Mouse (Mus musculus) forebrain, embryonic 12.5 days (tissue): ENCODE measurements around the gene Mrps24. TPM values are rescaled to one million over a fixed set of nuclear protein-coding genes. Genes with fewer than 3 reads are reported as not detected.

Experiments used
- ATAC-seq: fragments of 200-750 bp; cut with Nextera tagmentation; 2 replicates; pipeline ENCODE4 v1.8.0; 2017; ENCODE audit warnings: moderate TSS enrichment; ENCODE audit not compliant: low FRiP score
- H3K27ac ChIP-seq: fragments of 300-500 bp; sonication (generic); 2 replicates; pipeline ENCODE4 v1.5.1; 2016; ENCODE audit warnings: mild to moderate bottlenecking
- H3K27me3 ChIP-seq: fragments of 300-500 bp; sonication (generic); 2 replicates; pipeline ENCODE4 v1.6.1; 2016; ENCODE audit warnings: mild to moderate bottlenecking
- H3K36me3 ChIP-seq: fragments of 300-500 bp; sonication (generic); replicated peaks from 2 replicates; pipeline ENCODE4 v1.6.1; 2016; ENCODE audit warnings: mild to moderate bottlenecking
- H3K4me1 ChIP-seq: fragments of 300-500 bp; sonication (generic); 2 replicates; pipeline ENCODE4 v1.6.1; 2016
- H3K4me2 ChIP-seq: fragments of 300-500 bp; sonication (generic); 2 replicates; pipeline ENCODE4 v1.6.1; 2016; ENCODE audit warnings: mild to moderate bottlenecking, moderate library complexity
- H3K4me3 ChIP-seq: fragments of 300-500 bp; sonication (generic); replicated peaks from 2 replicates; pipeline ENCODE4 v1.5.1; 2016; ENCODE audit warnings: mild to moderate bottlenecking
- H3K9ac ChIP-seq: fragments of 300-500 bp; sonication (generic); 2 replicates; pipeline ENCODE4 v1.6.1; 2016; ENCODE audit warnings: mild to moderate bottlenecking
- H3K9me3 ChIP-seq: fragments of 300-500 bp; sonication (generic); 2 replicates; pipeline ENCODE4 v1.6.1; 2016
- WGBS: fragments of 180-500 bp; shearing (Covaris S2); methylation state at CpG from one replicate; pipeline ENCODE4 v1.1.7; 2016; 5-methylcytosine and 5-hydroxymethylcytosine counted together
- polyA plus RNA-seq: library from polyadenylated mRNA; unstranded; fragments of >200 nt; fragmentation: Nextera tagmentation; extraction: Ambion mirVana; gene quantifications from 2 replicates; pipeline ENCODE4 v1.2.1, GENCODE M21; 2016

Mrps24 gene
- polyA plus RNA-seq, 1 experiment from 2014 or later = 162 TPM

DNA sequence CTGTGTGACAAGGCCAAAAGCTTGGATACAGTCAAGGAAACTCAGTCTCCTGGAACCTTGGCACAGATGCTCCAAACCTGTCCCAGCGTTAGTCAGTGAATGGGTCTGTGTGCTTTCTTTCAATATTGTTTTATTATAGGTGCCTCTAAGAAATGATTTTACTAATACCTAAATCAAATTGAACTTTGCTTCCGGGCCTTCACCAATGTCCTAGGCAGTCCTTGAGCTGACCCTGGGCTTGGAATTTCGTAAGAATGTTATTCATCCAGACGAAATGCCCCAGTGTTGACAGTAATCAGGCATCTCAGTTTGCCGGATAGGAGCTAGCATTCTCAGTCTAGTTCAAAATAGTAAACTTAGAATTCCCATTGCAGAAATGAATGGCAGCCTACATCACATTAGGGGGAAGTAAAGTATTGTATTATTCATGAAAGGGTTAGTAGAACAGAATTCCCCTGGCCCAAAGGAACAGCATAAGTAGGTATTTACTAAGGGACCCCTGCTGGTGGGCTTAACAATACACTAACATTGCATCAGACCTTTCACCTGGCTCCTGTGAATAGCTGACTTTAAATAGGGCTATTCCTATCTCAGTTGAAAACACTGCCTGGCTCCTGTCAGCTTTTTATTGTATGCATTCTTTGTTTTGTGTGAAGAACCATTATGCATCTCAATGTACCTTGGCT is 13.1 kb downstream of the Mrps24 start:
- WGBS = 71% methylated on average over 5 of the region's 5 CpGs
- no peak for ATAC-seq
- Histone ChIP-seq H3K4me1 (peaks cover 17% of the 10 kb centered on the region), H3K9ac (no peak overlapping the region), H3K36me3 (peaks cover 22% of the 10 kb centered on the region), H3K27me3 (no peaks in the 10 kb centered on the region), H3K4me3 (no peak overlapping the region), H3K4me2 (no peak overlapping the region), H3K9me3 (no peaks in the 10 kb centered on the region), H3K27ac (no peak overlapping the region)

- peaks cover 13% of the 10 kb centered on the region for H3K4me1 ChIP-seq
- H3K4me3 ChIP-seq = no peak overlapping the region
- ATAC-seq = no peak
- H3K9me3 ChIP-seq = no peaks in the 10 kb centered on the region
- no peak overlapping the region for H3K27ac ChIP-seq
- H3K9ac ChIP-seq = no peak overlapping the region
- WGBS = 96% methylated on average over 1 of the region's 1 CpGs
- peaks cover 22% of the 10 kb centered on the region for H3K36me3 ChIP-seq
- no peaks in the 10 kb centered on the region for H3K27me3 ChIP-seq
- H3K4me2 ChIP-seq = no peak overlapping the region
Observed at GRCm38 (mm10) chr11:5701821-5702220, 13.7 kb downstream of the Mrps24 start.

- peaks cover 22% of the 10 kb centered on the region for H3K36me3 ChIP-seq
- peaks cover 7% of the 10 kb centered on the region for H3K4me1 ChIP-seq
- no peaks in the 10 kb centered on the region for H3K9me3 ChIP-seq
- no peak overlapping the region for H3K27ac ChIP-seq
- H3K27me3 ChIP-seq = no peaks in the 10 kb centered on the region
- WGBS = 65% methylated on average over 2 of the region's 2 CpGs
- no peak overlapping the region for H3K9ac ChIP-seq
- no peak overlapping the region for H3K4me3 ChIP-seq
- ATAC-seq = no peak
- H3K4me2 ChIP-seq = no peak overlapping the region
Observed at GRCm38 (mm10) chr11:5701300-5701699, 14.2 kb downstream of the Mrps24 start.

DNA sequence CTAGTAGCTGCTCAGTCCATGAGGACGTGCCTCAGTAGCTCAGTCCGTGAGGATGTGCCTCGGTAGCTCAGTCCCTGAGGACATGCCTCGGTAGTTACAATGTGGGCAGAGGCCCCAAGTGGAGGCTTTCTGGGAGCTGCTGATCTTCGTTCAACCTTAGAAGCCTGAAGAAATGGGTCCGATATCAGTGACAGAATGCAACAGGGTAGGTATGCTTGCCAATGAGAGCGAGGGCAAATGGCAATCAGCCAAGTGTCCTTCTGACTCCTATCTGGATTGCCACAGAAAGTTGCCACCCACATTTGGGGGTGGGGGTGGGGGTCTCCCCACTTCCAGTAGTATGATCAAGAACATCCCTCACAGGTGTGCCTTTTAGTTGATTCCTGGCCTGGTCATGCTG is 14.7 kb downstream of the Mrps24 start:
- H3K4me1 ChIP-seq = peaks cover 2% of the 10 kb centered on the region; the same call in 1 of the 2 replicates
- no peak overlapping the region for H3K9ac ChIP-seq
- no peak overlapping the region for H3K4me3 ChIP-seq
- no peak overlapping the region for H3K27ac ChIP-seq
- no peaks in the 10 kb centered on the region for H3K27me3 ChIP-seq
- H3K4me2 ChIP-seq = no peak overlapping the region
- 95% methylated on average over 7 of the region's 7 CpGs for WGBS
- ATAC-seq = no peak
- H3K36me3 ChIP-seq = peaks cover 22% of the 10 kb centered on the region
- H3K9me3 ChIP-seq = no peaks in the 10 kb centered on the region

- H3K27ac ChIP-seq = no peak overlapping the region
- no peak overlapping the region for H3K9ac ChIP-seq
- ATAC-seq = no peak
- H3K9me3 ChIP-seq = no peaks in the 10 kb centered on the region
- no peaks in the 10 kb centered on the region for H3K4me1 ChIP-seq
- WGBS = 35% methylated on average over 7 of the region's 7 CpGs
- H3K4me3 ChIP-seq = no peak overlapping the region
- no peaks in the 10 kb centered on the region for H3K27me3 ChIP-seq
- no peaks in the 10 kb centered on the region for H3K36me3 ChIP-seq
- H3K4me2 ChIP-seq = no peak overlapping the region
Observed at GRCm38 (mm10) chr11:5691775-5692174, 23.7 kb downstream of the Mrps24 start.

GRCm38 (mm10) chr11:5684283-5684682 is 31.2 kb downstream of the Mrps24 start:
- Histone ChIP-seq H3K27me3 (no peaks in the 10 kb centered on the region), H3K4me2 (no peak overlapping the region), H3K4me1 (no peaks in the 10 kb centered on the region), H3K4me3 (no peak overlapping the region), H3K36me3 (no peaks in the 10 kb centered on the region), H3K27ac (no peak overlapping the region), H3K9ac (no peak overlapping the region), H3K9me3 (no peaks in the 10 kb centered on the region)
- ATAC-seq = no peak
- 32% methylated on average over 7 of the region's 7 CpGs for WGBS

DNA sequence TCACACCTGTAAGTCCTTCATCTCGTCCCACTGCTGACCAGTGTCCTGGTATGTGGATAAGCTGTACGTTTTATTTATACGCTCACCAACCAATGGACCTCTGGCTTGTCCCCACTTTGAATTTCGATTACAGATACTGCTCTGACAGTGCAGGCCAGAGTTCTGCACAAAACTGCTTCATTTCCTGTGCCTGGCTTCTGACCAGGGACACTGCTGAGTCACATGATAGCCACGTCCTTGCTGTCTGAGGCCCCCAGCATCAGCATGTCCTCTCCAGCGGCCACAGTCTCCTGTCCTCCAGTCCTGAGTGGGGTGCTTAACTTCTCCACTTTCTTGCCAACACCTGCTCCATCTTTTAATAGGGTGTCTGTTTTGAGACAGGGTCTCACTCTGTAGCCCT is 32.9 kb downstream of the Mrps24 start:
- Histone ChIP-seq H3K4me2 (no peak overlapping the region), H3K27ac (no peak overlapping the region), H3K4me3 (no peak overlapping the region), H3K9me3 (no peaks in the 10 kb centered on the region), H3K4me1 (no peaks in the 10 kb centered on the region), H3K36me3 (no peaks in the 10 kb centered on the region), H3K27me3 (no peaks in the 10 kb centered on the region), H3K9ac (no peak overlapping the region)
- no peak for ATAC-seq
- 76% methylated on average over 6 of the region's 6 CpGs for WGBS

Other genes starting within 250 kb of the Mrps24 start
- gene Xbp1, start 195.0 kb downstream of the Mrps24 start, polyA plus RNA-seq = 100 and 102 TPM in 2 replicates
- 27.1 and 28.0 TPM in 2 replicates for gene Ccdc117, start 173.5 kb downstream of the Mrps24 start, polyA plus RNA-seq
- 0.33 TPM in 1 of 2 replicates, not detected in the other for gene Ankrd36, start 146.0 kb downstream of the Mrps24 start, polyA plus RNA-seq
- 24.8 and 26.2 TPM in 2 replicates for gene Urgcp, start 46.7 kb upstream of the Mrps24 start, polyA plus RNA-seq
- 137 and 140 TPM in 2 replicates for gene Dbnl, start 72.8 kb upstream of the Mrps24 start, polyA plus RNA-seq
- 2.5 and 3.7 TPM in 2 replicates for gene Pgam2, start 88.1 kb upstream of the Mrps24 start, polyA plus RNA-seq
- gene Polm, start 122.3 kb upstream of the Mrps24 start, polyA plus RNA-seq = 7.7 and 8.4 TPM in 2 replicates
- gene Aebp1, start 146.3 kb upstream of the Mrps24 start, polyA plus RNA-seq = 14.6 and 20.5 TPM in 2 replicates
- gene Pold2, start 162.6 kb upstream of the Mrps24 start, polyA plus RNA-seq = 104 and 108 TPM in 2 replicates
- gene Myl7, start 183.1 kb upstream of the Mrps24 start, polyA plus RNA-seq = 0.99 and 2.0 TPM in 2 replicates
- 2.9 and 3.5 TPM in 2 replicates for gene Gck, start 234.4 kb upstream of the Mrps24 start, polyA plus RNA-seq
- 58.4 and 59.8 TPM in 2 replicates for gene Ykt6, start 240.0 kb upstream of the Mrps24 start, polyA plus RNA-seq